8 mouse cellular contexts compared by ENCODE assay signal in genomic region chr10:125725077-125725680, GRCm38 (mm10).
DNase-seq lines count a peak whose midpoint lies in the region; ATAC-seq and TF ChIP-seq lines count a peak whose summit lies in the region.

No protein-coding gene starts in this region.

- DNase-seq in cerebellum, adult 11 months: peak; percentile 4
- no peak for DNase-seq in cerebellum, adult 11-12 months
- DNase-seq in gastrocnemius, postnatal 25 days: peak; percentile 21
- peak; percentile 62 for DNase-seq in kidney, adult 11 months
- DNase-seq in left cerebral cortex, postnatal 10 days (ENCODE audit: extremely low spot score in 1 of 2, low spot score in 2 of 2): peak; percentile 38 to 86
- peak; percentile 57 for DNase-seq in right cerebral cortex, postnatal 14 days

- intact Hi-C loops in left cerebral cortex, postnatal 10 days (cut with DNase I): loop anchor here (2.0 to 5.0 kb wide), 2 partner anchors 607 to 806 kb away; no protein-coding TSS in a partner anchor

- no peaks in the 10 kb centered on the region for H3K4me1 ChIP-seq in cortical plate, adult 2 months (ENCODE audit: control insufficient read depth, insufficient read depth, low read length)

- no peak overlapping the region for H3K4me3 ChIP-seq in cortical plate, adult 2 months (ENCODE audit: insufficient read depth, low read length)

- no peak for TF ChIP-seq POLR2A in cortical plate, adult 2 months (IDR thresholded peaks at IDR 0.05; ENCODE audit: extremely low read depth, insufficient read depth, low read length)

- ATAC-seq in megakaryocyte-erythroid progenitor cell, adult 5-6 weeks (replicated peaks; ENCODE audit: low FRiP score, low TSS enrichment, poor library complexity, severe bottlenecking): peak; percentile 98

- H3K27ac ChIP-seq in cortical plate, adult 2 months (ENCODE audit: insufficient read depth, low read length): no peak overlapping the region

- TF ChIP-seq CTCF in cortical plate, adult 2 months (IDR thresholded peaks at IDR 0.05; ENCODE audit: extremely low read depth, insufficient read depth, low read length): peak; percentile 76
